In the genomic region with DNA sequence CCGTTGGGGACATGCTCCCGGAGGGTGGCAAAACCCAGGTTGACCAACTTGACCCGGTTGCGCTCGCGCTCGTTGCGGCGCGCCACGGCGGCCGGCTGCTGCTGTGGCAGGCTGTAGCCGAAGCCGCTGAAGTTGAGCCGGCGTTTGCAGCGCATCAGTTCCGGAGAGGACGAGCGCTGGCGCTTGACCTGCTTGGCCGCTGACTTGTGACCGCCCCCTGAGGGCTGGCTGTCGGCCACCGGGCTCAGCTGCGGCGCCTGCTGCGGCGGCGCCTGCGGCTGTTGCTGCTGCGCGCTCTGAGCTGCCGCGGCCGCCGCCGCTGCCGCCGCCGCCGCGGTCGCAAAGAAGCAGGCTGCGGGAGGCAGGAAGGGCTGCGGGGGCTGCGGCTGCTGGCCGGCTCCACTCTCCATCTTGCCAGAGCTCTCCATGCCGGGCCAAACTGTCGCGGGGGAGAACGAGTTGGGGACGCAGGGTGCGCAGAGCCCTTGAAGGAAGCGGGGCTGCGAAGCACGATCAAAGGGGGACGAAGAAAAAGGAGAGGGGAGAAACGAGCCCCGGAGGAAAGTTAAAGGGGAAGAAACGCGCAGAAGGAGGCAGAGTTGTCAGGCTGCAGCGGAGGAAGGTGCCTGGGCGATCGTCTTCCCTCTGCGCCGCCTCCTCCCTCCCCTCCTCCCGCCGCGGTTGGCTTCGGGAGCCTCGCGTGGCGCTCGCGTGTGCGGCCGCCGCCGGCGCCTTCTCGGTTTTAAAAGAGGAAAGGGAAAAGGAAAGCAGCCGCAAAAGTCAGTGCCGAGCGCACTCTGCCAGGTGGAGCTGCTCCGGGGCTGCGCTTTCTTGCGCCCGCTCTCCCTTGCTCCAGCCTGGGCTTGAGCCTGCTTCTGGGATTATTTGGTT, we compare ENCODE assay signal across 8 mouse cellular contexts. TPM values are rescaled to one million over a fixed set of nuclear protein-coding genes. Genes with fewer than 3 reads are reported as not detected.
DNase-seq lines count a peak whose midpoint lies in the region; ATAC-seq lines count a peak whose summit lies in the region.

No protein-coding gene starts in this region.

- ATAC-seq in hindbrain, embryonic 11.5 days (ENCODE audit: low FRiP score), result peak; percentile 8

- DNase-seq in Muller cell, postnatal 12 days (ENCODE audit: inconsistent ontology term), result peak; percentile 78
- DNase-seq in brain, adult 2 months (ENCODE audit: low read depth, low spot score), result peak; percentile 73
- DNase-seq in forelimb bud, embryonic 11.5 days (ENCODE audit: low read depth, low spot score), result peak; percentile 50
- peak; percentile 79 for DNase-seq in hindbrain, embryonic 11.5 days (ENCODE audit: low spot score)
- peak; percentile 64 to 71 for DNase-seq in layer of hippocampus, postnatal 10 days (ENCODE audit: low spot score in 2 of 2)
- DNase-seq in mesoderm, embryonic 11.5 days (ENCODE audit: low read depth, low spot score), result peak; percentile 70
- DNase-seq in right cerebral cortex, postnatal 4 days, result peak; percentile 68
- DNase-seq in B cell, adult 2 months, result no peak

- H3K36me3 ChIP-seq in hindbrain, embryonic 11.5 days (ENCODE audit: control insufficient read depth, insufficient read depth, low read length), result no peaks in the 10 kb centered on the region

- H3K27ac ChIP-seq in hindbrain, embryonic 11.5 days (ENCODE audit: low read depth, low read length), result peak overlapping the region; percentile 93

- under 1% methylated on average over 67 of the region's 90 CpGs for WGBS in hindbrain, embryonic 11.5 days

- H3K4me1 ChIP-seq in hindbrain, embryonic 11.5 days (replicated peaks; ENCODE audit: control insufficient read depth, insufficient read depth, low read length), result peaks cover 7% of the 10 kb centered on the region

- H3K27me3 ChIP-seq in hindbrain, embryonic 11.5 days (ENCODE audit: control insufficient read depth, insufficient read depth, low read length), result peaks cover 20% of the 10 kb centered on the region

- H3K4me2 ChIP-seq in hindbrain, embryonic 11.5 days (replicated peaks; ENCODE audit: low read depth, low read length), result peak overlapping the region; percentile 83

- no peaks in the 10 kb centered on the region for H3K9me3 ChIP-seq in hindbrain, embryonic 11.5 days (ENCODE audit: control insufficient read depth, low read length)

- H3K9ac ChIP-seq in hindbrain, embryonic 11.5 days (ENCODE audit: low read depth, low read length), result peak overlapping the region; percentile 90

- H3K4me3 ChIP-seq in hindbrain, embryonic 11.5 days (ENCODE audit: low read depth, low read length), result peak overlapping the region; percentile 75

RNA-seq across cellular contexts. Expression of gene Ascl1, which starts 0.6 kb away (rescaled TPM):
- 42.4 and 51.0 TPM in 2 replicates for polyA plus RNA-seq in hindbrain, embryonic 11.5 days (2014; fragmentation: Nextera tagmentation; extraction: Ambion mirVana)
- total RNA-seq in layer of hippocampus, postnatal 10 days (2021), result 10 to 100 TPM; 11.2 to 11.5 TPM

RNA-seq across cellular contexts. Expression of gene Pah, which starts 28.7 kb away (rescaled TPM):
- 0.31 and 0.46 TPM in 2 replicates for polyA plus RNA-seq in hindbrain, embryonic 11.5 days (2014; fragmentation: Nextera tagmentation; extraction: Ambion mirVana)
- total RNA-seq in layer of hippocampus, postnatal 10 days (2021), result not detected

Comparison
In these comparisons a context has a peak if more than half of its experiments do, and no peak if none do; other contexts are left out.
1. DNase-seq: peak in Muller cell, postnatal 12 days (single experiment), brain, adult 2 months (single experiment), forelimb bud, embryonic 11.5 days (single experiment), hindbrain, embryonic 11.5 days (single experiment), layer of hippocampus, postnatal 10 days (2 of 2), mesoderm, embryonic 11.5 days (single experiment) and right cerebral cortex, postnatal 4 days (single experiment); none in B cell, adult 2 months (0 of 2).